Mouse (Mus musculus) lung, embryonic 15.5 days (tissue): ENCODE measurements around the gene Tph2. TPM values are rescaled to one million over a fixed set of nuclear protein-coding genes. Genes with fewer than 3 reads are reported as not detected.
"Not testable (repeated sequence)": the region's sequence is repeated elsewhere in the genome, so short reads cannot be mapped to it uniquely, and the experiment has no call there.

ENCODE experiments used
- ATAC-seq: fragments of 200-750 bp; cut with Nextera tagmentation; 2 replicates; pipeline ENCODE4 v1.8.0; 2017; ENCODE audit warnings: moderate number of reproducible peaks, borderline replicate concordance; ENCODE audit not compliant: low FRiP score, low TSS enrichment; ENCODE audit errors: extremely low read depth
- H3K27ac ChIP-seq: fragments of 300-500 bp; sonication (generic); 2 replicates; pipeline ENCODE4 v1.5.1; 2015; ENCODE audit warnings: moderate library complexity, mild to moderate bottlenecking, inconsistent platforms
- H3K27me3 ChIP-seq: fragments of 300-500 bp; sonication (generic); 2 replicates; pipeline ENCODE4 v1.6.1; 2015; ENCODE audit warnings: inconsistent platforms
- H3K36me3 ChIP-seq: fragments of 300-500 bp; sonication (generic); 2 replicates; pipeline ENCODE4 v1.6.1; 2015; ENCODE audit warnings: inconsistent platforms
- H3K4me1 ChIP-seq: fragments of 300-500 bp; sonication (generic); 2 replicates; pipeline ENCODE4 v1.6.1; 2015; ENCODE audit warnings: inconsistent platforms
- H3K4me2 ChIP-seq: fragments of 300-500 bp; sonication (generic); 2 replicates; pipeline ENCODE4 v1.6.1; 2015; ENCODE audit warnings: inconsistent platforms, mild to moderate bottlenecking, moderate library complexity
- H3K4me3 ChIP-seq: fragments of 300-500 bp; sonication (generic); 2 replicates; pipeline ENCODE4 v1.5.1; 2015; ENCODE audit warnings: mild to moderate bottlenecking, inconsistent platforms
- H3K9ac ChIP-seq: fragments of 300-500 bp; sonication (generic); 2 replicates; pipeline ENCODE4 v1.6.1; 2015; ENCODE audit warnings: inconsistent platforms
- H3K9me3 ChIP-seq: fragments of 300-500 bp; sonication (generic); 2 replicates; pipeline ENCODE4 v1.6.1; 2016; ENCODE audit warnings: inconsistent platforms
- WGBS: fragments of 180-500 bp; shearing (Covaris S2); methylation state at CpG from one replicate; pipeline ENCODE4 v1.1.7; 2015; 5-methylcytosine and 5-hydroxymethylcytosine counted together
- polyA plus RNA-seq: library from polyadenylated mRNA; unstranded; fragments of >200 nt; fragmentation: Nextera tagmentation; extraction: Ambion mirVana; gene quantifications from 2 replicates; pipeline ENCODE4 v1.2.1, GENCODE M21; 2015

Gene Tph2
- polyA plus RNA-seq, 1 experiment from 2014 or later = 0.07 TPM

DNA sequence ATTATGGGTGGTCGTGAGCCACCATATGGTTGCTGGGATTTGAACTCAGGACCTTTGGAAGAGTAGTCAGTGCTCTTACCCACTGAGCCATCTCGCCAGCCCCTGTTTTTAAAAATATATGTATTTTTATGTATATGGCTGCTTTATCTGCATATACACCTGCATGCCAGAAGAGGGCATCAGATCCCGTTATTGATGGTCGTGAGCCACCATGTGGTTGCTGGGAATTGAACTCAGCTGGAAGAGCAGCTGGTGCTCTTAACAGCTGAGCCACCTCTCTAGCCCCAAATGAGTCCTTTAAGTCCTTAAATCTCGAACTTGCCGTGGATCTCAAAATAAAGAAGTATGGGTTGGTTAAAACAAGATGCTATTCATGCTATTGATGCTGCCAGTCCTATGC is 6.8 kb downstream of the Tph2 start:
- ATAC-seq, H3K36me3 ChIP-seq, H3K27me3 ChIP-seq, H3K4me2 ChIP-seq, H3K9ac ChIP-seq, H3K9me3 ChIP-seq, H3K4me3 ChIP-seq, H3K4me1 ChIP-seq, H3K27ac ChIP-seq: not testable (repeated sequence)
- 56% methylated on average over 6 of the region's 6 CpGs for WGBS

- no peak overlapping the region for H3K4me3 ChIP-seq
These were observed 9.2 kb downstream of the Tph2 start for GRCm38 (mm10) chr10:115175591-115175991.

GRCm38 (mm10) chr10:115173336-115173735 is 11.5 kb downstream of the Tph2 start:
- no peak overlapping the region for H3K4me2 ChIP-seq
- no peak overlapping the region for H3K4me3 ChIP-seq
- H3K27me3 ChIP-seq = no peaks in the 10 kb centered on the region
- H3K27ac ChIP-seq = no peak overlapping the region
- no peaks in the 10 kb centered on the region for H3K36me3 ChIP-seq
- no peak overlapping the region for H3K9ac ChIP-seq
- H3K4me1 ChIP-seq = no peaks in the 10 kb centered on the region
- no peak for ATAC-seq
- no peaks in the 10 kb centered on the region for H3K9me3 ChIP-seq
- 56% methylated on average over 10 of the region's 10 CpGs for WGBS

More at GRCm38 (mm10) chr10:115175591-115175991, 9.2 kb downstream of the Tph2 start:
- no peaks in the 10 kb centered on the region for H3K4me1 ChIP-seq
- H3K36me3 ChIP-seq = no peaks in the 10 kb centered on the region
- 25% methylated on average over 12 of the region's 12 CpGs for WGBS
- no peaks in the 10 kb centered on the region for H3K27me3 ChIP-seq
- H3K4me2 ChIP-seq = peak overlapping the region; percentile 38
- no peak overlapping the region for H3K27ac ChIP-seq
- no peaks in the 10 kb centered on the region for H3K9me3 ChIP-seq
- no peak overlapping the region for H3K9ac ChIP-seq
- no peak for ATAC-seq

DNA sequence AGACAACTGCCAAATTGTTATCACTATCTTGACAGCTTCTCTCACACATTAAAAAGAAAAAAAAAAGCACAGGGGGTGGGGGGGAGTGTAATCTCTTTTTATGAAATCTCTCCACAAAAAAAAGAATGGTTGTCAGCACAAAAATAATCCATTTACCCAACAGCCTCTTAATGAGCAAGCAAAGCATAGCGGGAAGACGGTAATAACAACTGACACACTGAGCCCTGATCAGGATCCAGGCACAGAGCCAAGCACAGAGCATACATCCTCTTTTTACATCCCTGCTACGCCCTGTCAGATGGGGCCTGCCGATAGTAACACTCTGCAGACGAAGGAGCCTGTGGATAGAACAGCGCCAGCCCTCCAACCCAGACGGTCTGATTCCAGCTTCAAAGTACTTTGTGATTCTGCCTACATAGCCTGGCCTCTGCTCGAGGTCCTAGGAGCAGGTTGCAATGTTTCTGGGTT is 13.4 kb downstream of the Tph2 start:
- Histone ChIP-seq H3K27me3 (no peaks in the 10 kb centered on the region), H3K36me3 (no peaks in the 10 kb centered on the region), H3K4me3 (no peak overlapping the region), H3K9me3 (no peaks in the 10 kb centered on the region), H3K9ac (no peak overlapping the region), H3K4me2 (no peak overlapping the region), H3K27ac (no peak overlapping the region), H3K4me1 (no peaks in the 10 kb centered on the region)
- WGBS = 35% methylated on average over 8 of the region's 8 CpGs
- ATAC-seq = peak; percentile 58; the same call in 1 of the 2 replicates

GRCm38 (mm10) chr10:115170496-115171350 is 14.1 kb downstream of the Tph2 start:
- no peaks in the 10 kb centered on the region for H3K9me3 ChIP-seq
- no peak overlapping the region for H3K4me2 ChIP-seq
- H3K4me1 ChIP-seq = no peaks in the 10 kb centered on the region
- H3K36me3 ChIP-seq = no peaks in the 10 kb centered on the region
- no peak overlapping the region for H3K9ac ChIP-seq
- H3K4me3 ChIP-seq = no peak overlapping the region
- no peak overlapping the region for H3K27ac ChIP-seq
- WGBS = 57% methylated on average over 7 of the region's 7 CpGs
- H3K27me3 ChIP-seq = no peaks in the 10 kb centered on the region
- no peak for ATAC-seq

- WGBS = 23% methylated on average over 9 of the region's 9 CpGs
- Histone ChIP-seq H3K4me2 (no peak overlapping the region), H3K4me1 (no peaks in the 10 kb centered on the region), H3K4me3 (no peak overlapping the region), H3K9ac (no peak overlapping the region), H3K27ac (no peak overlapping the region), H3K36me3 (no peaks in the 10 kb centered on the region), H3K27me3 (no peaks in the 10 kb centered on the region), H3K9me3 (no peaks in the 10 kb centered on the region)
- ATAC-seq = no peak
These were observed 15.4 kb downstream of the Tph2 start for GRCm38 (mm10) chr10:115169410-115169809.

GRCm38 (mm10) chr10:115160289-115160688 is 24.5 kb downstream of the Tph2 start:
- no peaks in the 10 kb centered on the region for H3K27me3 ChIP-seq
- H3K9me3 ChIP-seq = no peaks in the 10 kb centered on the region
- H3K9ac ChIP-seq = no peak overlapping the region
- WGBS = 74% methylated on average over 5 of the region's 5 CpGs
- no peak for ATAC-seq
- no peaks in the 10 kb centered on the region for H3K36me3 ChIP-seq
- no peaks in the 10 kb centered on the region for H3K4me1 ChIP-seq
- H3K4me3 ChIP-seq = no peak overlapping the region
- H3K4me2 ChIP-seq = no peak overlapping the region
- H3K27ac ChIP-seq = no peak overlapping the region

- no peak overlapping the region for H3K4me3 ChIP-seq
- no peaks in the 10 kb centered on the region for H3K36me3 ChIP-seq
- H3K4me1 ChIP-seq = no peaks in the 10 kb centered on the region
- H3K9me3 ChIP-seq = no peaks in the 10 kb centered on the region
- H3K27me3 ChIP-seq = no peaks in the 10 kb centered on the region
- H3K4me2 ChIP-seq = no peak overlapping the region
- WGBS = 69% methylated on average over 5 of the region's 5 CpGs
- H3K27ac ChIP-seq = no peak overlapping the region
- no peak for ATAC-seq
- no peak overlapping the region for H3K9ac ChIP-seq
These were observed 37.5 kb downstream of the Tph2 start for GRCm38 (mm10) chr10:115147308-115147707.

DNA sequence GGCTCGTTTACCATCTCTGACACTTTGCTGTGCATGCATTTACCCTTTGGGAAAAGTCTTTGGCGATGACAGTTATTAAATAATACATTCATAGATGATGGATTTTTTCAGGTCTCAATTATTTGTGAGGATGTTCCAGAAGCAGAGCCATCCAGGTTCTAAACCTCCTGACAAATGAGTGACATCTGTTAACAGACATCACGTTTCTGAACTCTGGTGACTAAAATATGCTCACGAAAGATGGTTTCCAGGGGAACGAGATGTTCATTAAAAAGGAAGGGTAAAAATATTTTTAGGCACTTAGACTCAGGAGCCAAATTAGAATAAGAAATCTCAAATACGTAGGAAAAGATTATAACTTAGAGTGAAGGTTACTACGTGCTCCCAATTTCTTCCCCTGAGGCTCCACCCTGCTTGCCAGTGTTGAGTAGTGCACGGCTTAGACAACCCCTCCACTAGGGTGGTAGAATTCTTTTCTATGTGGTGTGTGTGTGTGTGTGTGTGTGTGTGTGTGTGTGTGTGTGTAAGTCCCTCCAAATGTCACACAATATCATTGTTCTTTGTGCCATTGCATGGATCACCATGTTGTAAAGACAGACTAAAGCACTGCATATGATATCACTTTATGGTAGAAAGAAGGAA is 38.4 kb downstream of the Tph2 start:
- H3K36me3 ChIP-seq = no peaks in the 10 kb centered on the region
- no peak overlapping the region for H3K9ac ChIP-seq
- no peaks in the 10 kb centered on the region for H3K9me3 ChIP-seq
- H3K4me1 ChIP-seq = no peaks in the 10 kb centered on the region
- 79% methylated on average over 8 of the region's 8 CpGs for WGBS
- H3K4me3 ChIP-seq = no peak overlapping the region
- ATAC-seq = no peak
- H3K27ac ChIP-seq = no peak overlapping the region
- no peaks in the 10 kb centered on the region for H3K27me3 ChIP-seq
- no peak overlapping the region for H3K4me2 ChIP-seq

- Histone ChIP-seq H3K27me3 (no peaks in the 10 kb centered on the region), H3K36me3 (no peaks in the 10 kb centered on the region), H3K4me3 (no peak overlapping the region), H3K9ac (no peak overlapping the region), H3K27ac (no peak overlapping the region), H3K9me3 (no peaks in the 10 kb centered on the region), H3K4me1 (no peaks in the 10 kb centered on the region), H3K4me2 (no peak overlapping the region)
- no peak for ATAC-seq
- WGBS = 18% methylated on average over 5 of the region's 5 CpGs
These were observed 40.3 kb downstream of the Tph2 start for GRCm38 (mm10) chr10:115144542-115144941.

GRCm38 (mm10) chr10:115143641-115144040 is 41.2 kb downstream of the Tph2 start:
- WGBS = 40% methylated on average over 6 of the region's 6 CpGs
- H3K9me3 ChIP-seq = no peaks in the 10 kb centered on the region
- H3K27me3 ChIP-seq = no peaks in the 10 kb centered on the region
- ATAC-seq = no peak
- no peak overlapping the region for H3K9ac ChIP-seq
- no peak overlapping the region for H3K27ac ChIP-seq
- H3K36me3 ChIP-seq = no peaks in the 10 kb centered on the region
- H3K4me3 ChIP-seq = no peak overlapping the region
- H3K4me2 ChIP-seq = no peak overlapping the region
- H3K4me1 ChIP-seq = no peaks in the 10 kb centered on the region

GRCm38 (mm10) chr10:115137016-115137415 is 47.8 kb downstream of the Tph2 start:
- H3K36me3 ChIP-seq = no peaks in the 10 kb centered on the region
- no peaks in the 10 kb centered on the region for H3K27me3 ChIP-seq
- WGBS = 65% methylated on average over 7 of the region's 7 CpGs
- H3K27ac ChIP-seq = no peak overlapping the region
- H3K4me1 ChIP-seq = no peaks in the 10 kb centered on the region
- no peak for ATAC-seq
- H3K9me3 ChIP-seq = no peaks in the 10 kb centered on the region
- no peak overlapping the region for H3K4me3 ChIP-seq
- no peak overlapping the region for H3K9ac ChIP-seq
- H3K4me2 ChIP-seq = no peak overlapping the region
